Mouse (Mus musculus) liver, embryonic 14.5 days (tissue): Measurements from ENCODE around the gene Fmo6.

ENCODE experiments used
- CTCF ChIP-seq: IDR thresholded peaks from 2 replicates; pipeline ENCODE4 v1.5.1; 2016; ENCODE audit warnings: antibody characterized with exemption, low read depth, control low read depth
- EP300 ChIP-seq: IDR thresholded peaks from 2 replicates; pipeline ENCODE4 v1.6.1; 2016; ENCODE audit warnings: antibody characterized with exemption, low read depth

- TF ChIP-seq CTCF = no peak
- no peak for TF ChIP-seq EP300
Measured at GRCm38 (mm10) chr1:162925121-162925520, 12.2 kb downstream of the Fmo6 start.
